Mouse (Mus musculus) forebrain, embryonic 12.5 days (tissue): Measurements from ENCODE around the gene Slc25a54. TPM values are rescaled to one million over a fixed set of nuclear protein-coding genes. Genes with fewer than 3 reads are reported as not detected.

Experiments used
- ATAC-seq: fragments of 200-750 bp; cut with Nextera tagmentation; 2 replicates; pipeline ENCODE4 v1.8.0; 2017; ENCODE audit warnings: moderate TSS enrichment; ENCODE audit not compliant: low FRiP score
- H3K27ac ChIP-seq: fragments of 300-500 bp; sonication (generic); 2 replicates; pipeline ENCODE4 v1.5.1; 2016; ENCODE audit warnings: mild to moderate bottlenecking
- H3K27me3 ChIP-seq: fragments of 300-500 bp; sonication (generic); 2 replicates; pipeline ENCODE4 v1.6.1; 2016; ENCODE audit warnings: mild to moderate bottlenecking
- H3K36me3 ChIP-seq: fragments of 300-500 bp; sonication (generic); replicated peaks from 2 replicates; pipeline ENCODE4 v1.6.1; 2016; ENCODE audit warnings: mild to moderate bottlenecking
- H3K4me1 ChIP-seq: fragments of 300-500 bp; sonication (generic); 2 replicates; pipeline ENCODE4 v1.6.1; 2016
- H3K4me2 ChIP-seq: fragments of 300-500 bp; sonication (generic); 2 replicates; pipeline ENCODE4 v1.6.1; 2016; ENCODE audit warnings: mild to moderate bottlenecking, moderate library complexity
- H3K4me3 ChIP-seq: fragments of 300-500 bp; sonication (generic); replicated peaks from 2 replicates; pipeline ENCODE4 v1.5.1; 2016; ENCODE audit warnings: mild to moderate bottlenecking
- H3K9ac ChIP-seq: fragments of 300-500 bp; sonication (generic); 2 replicates; pipeline ENCODE4 v1.6.1; 2016; ENCODE audit warnings: mild to moderate bottlenecking
- H3K9me3 ChIP-seq: fragments of 300-500 bp; sonication (generic); 2 replicates; pipeline ENCODE4 v1.6.1; 2016
- WGBS: fragments of 180-500 bp; shearing (Covaris S2); methylation state at CpG from one replicate; pipeline ENCODE4 v1.1.7; 2016; 5-methylcytosine and 5-hydroxymethylcytosine counted together
- polyA plus RNA-seq: library from polyadenylated mRNA; unstranded; fragments of >200 nt; fragmentation: Nextera tagmentation; extraction: Ambion mirVana; gene quantifications from 2 replicates; pipeline ENCODE4 v1.2.1, GENCODE M21; 2016

Slc25a54 gene
- polyA plus RNA-seq, 1 experiment from 2014 or later: 0.11 TPM

- Histone ChIP-seq H3K4me2 (no peak overlapping the region), H3K9ac (no peak overlapping the region), H3K27ac (no peak overlapping the region), H3K27me3 (0 out of 2 replicates have a peak, but pooled peaks cover 3% of the 10 kb centered on the region), H3K4me3 (no peak overlapping the region), H3K4me1 (no peaks in the 10 kb centered on the region), H3K36me3 (no peaks in the 10 kb centered on the region), H3K9me3 (no peaks in the 10 kb centered on the region)
- no peak for ATAC-seq
- WGBS: 78% methylated on average over 7 of the region's 7 CpGs
Measured at GRCm38 (mm10) chr3:109062391-109062790, 17.9 kb upstream of the Slc25a54 start.

DNA sequence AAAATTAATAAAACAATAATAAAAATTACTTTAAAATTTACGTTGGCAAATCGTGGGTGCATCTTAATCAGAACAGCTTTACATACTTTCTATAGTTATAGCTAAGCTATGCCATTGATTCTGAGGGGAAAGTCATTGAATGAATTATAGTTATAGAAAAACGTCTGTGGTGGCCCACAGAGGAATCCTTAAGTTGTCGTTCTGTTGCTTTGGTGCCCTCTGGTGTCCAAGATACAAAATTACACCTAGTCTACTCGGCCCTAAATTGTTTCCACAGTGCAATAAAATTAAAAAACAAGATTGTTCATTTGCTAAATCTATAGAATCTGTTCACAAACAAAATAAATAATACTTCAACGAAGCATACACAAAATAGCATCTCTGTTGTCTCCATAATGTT is 17.3 kb upstream of the Slc25a54 start:
- H3K4me1 ChIP-seq: no peaks in the 10 kb centered on the region
- H3K27me3 ChIP-seq: 0 out of 2 replicates have a peak, but pooled peaks cover 3% of the 10 kb centered on the region
- no peaks in the 10 kb centered on the region for H3K36me3 ChIP-seq
- no peak overlapping the region for H3K27ac ChIP-seq
- H3K9me3 ChIP-seq: no peaks in the 10 kb centered on the region
- 1% methylated on average over 6 of the region's 6 CpGs for WGBS
- ATAC-seq: no peak
- no peak overlapping the region for H3K4me3 ChIP-seq
- H3K4me2 ChIP-seq: no peak overlapping the region
- H3K9ac ChIP-seq: no peak overlapping the region

DNA sequence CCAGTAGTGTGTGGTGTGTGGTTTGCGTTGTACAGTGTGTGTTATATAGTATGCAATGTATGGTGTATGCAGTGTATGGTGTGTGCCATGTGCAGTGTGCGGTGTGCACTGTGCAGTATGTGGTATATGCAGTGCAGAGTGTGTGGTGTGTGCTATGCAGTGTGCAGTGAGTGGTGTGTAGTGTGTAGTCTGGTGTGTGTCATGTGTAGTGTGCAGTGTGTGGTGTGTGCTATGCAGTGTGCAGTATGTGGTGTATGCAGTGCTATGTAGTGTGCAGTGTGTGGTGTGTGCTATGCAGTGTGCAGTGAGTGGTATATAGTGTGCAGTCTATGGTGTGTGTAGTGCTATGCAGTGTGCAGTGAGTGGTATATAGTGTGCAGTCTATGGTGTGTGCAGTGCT is 4.1 kb downstream of the Slc25a54 start:
- 97% methylated on average over 2 of the region's 2 CpGs for WGBS
- H3K9ac ChIP-seq: no peak overlapping the region
- H3K9me3 ChIP-seq: no peaks in the 10 kb centered on the region
- H3K27ac ChIP-seq: no peak overlapping the region
- no peaks in the 10 kb centered on the region for H3K36me3 ChIP-seq
- 0 out of 2 replicates have a peak, but pooled peaks cover 3% of the 10 kb centered on the region for H3K27me3 ChIP-seq
- H3K4me3 ChIP-seq: no peak overlapping the region
- no peak overlapping the region for H3K4me2 ChIP-seq
- no peak for ATAC-seq
- 0 out of 2 replicates have a peak, but pooled peaks cover 2% of the 10 kb centered on the region for H3K4me1 ChIP-seq

DNA sequence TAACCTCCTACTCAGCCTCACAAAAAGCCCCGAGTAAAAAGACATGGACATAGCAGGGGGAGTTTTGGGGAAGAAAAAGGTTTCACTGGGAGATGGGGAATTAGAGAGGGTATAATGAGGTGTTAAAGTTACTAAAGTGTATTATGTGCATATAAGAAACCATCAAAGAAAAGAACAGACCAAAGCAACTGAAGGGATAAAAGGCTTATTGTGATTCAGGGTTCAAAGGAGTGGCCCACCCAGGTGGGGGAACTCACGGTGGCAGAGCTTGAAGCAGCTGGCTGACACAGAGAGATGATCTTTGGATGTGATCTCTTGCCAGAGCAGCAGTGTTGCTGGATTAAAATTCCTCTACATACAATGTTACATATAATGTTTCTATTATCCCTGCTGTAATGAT is 8.2 kb downstream of the Slc25a54 start:
- H3K4me1 ChIP-seq: 0 out of 2 replicates have a peak, but pooled peaks cover 2% of the 10 kb centered on the region
- H3K4me2 ChIP-seq: no peak overlapping the region
- WGBS: 8% methylated on average over 2 of the region's 2 CpGs

GRCm38 (mm10) chr3:109104702-109105101 is 24.4 kb downstream of the Slc25a54 start:
- Histone ChIP-seq H3K27ac (no peak overlapping the region), H3K9me3 (no peaks in the 10 kb centered on the region), H3K9ac (no peak overlapping the region), H3K4me2 (no peak overlapping the region), H3K4me1 (no peaks in the 10 kb centered on the region), H3K4me3 (no peak overlapping the region), H3K27me3 (no peaks in the 10 kb centered on the region), H3K36me3 (no peaks in the 10 kb centered on the region)
- 72% methylated on average over 8 of the region's 8 CpGs for WGBS
- ATAC-seq: no peak

More for the DNA sequence above, 8.2 kb downstream of the Slc25a54 start:
- ATAC-seq: no peak
- Histone ChIP-seq H3K4me3 (no peak overlapping the region), H3K9me3 (no peaks in the 10 kb centered on the region), H3K36me3 (no peaks in the 10 kb centered on the region), H3K27me3 (0 out of 2 replicates have a peak, but pooled peaks cover 3% of the 10 kb centered on the region), H3K27ac (no peak overlapping the region), H3K9ac (no peak overlapping the region)

GRCm38 (mm10) chr3:109117136-109117535 is 36.9 kb downstream of the Slc25a54 start:
- H3K27me3 ChIP-seq: peaks cover 4% of the 10 kb centered on the region; the same call in 1 of the 2 replicates
- H3K36me3 ChIP-seq: no peaks in the 10 kb centered on the region
- no peak overlapping the region for H3K4me2 ChIP-seq
- H3K9me3 ChIP-seq: no peaks in the 10 kb centered on the region
- no peak overlapping the region for H3K4me3 ChIP-seq
- no peak overlapping the region for H3K27ac ChIP-seq
- H3K4me1 ChIP-seq: no peaks in the 10 kb centered on the region
- ATAC-seq: no peak
- no peak overlapping the region for H3K9ac ChIP-seq

GRCm38 (mm10) chr3:109119562-109119961 is 39.3 kb downstream of the Slc25a54 start:
- H3K4me3 ChIP-seq: no peak overlapping the region
- WGBS: 92% methylated on average over 5 of the region's 5 CpGs
- peaks cover 12% of the 10 kb centered on the region for H3K4me1 ChIP-seq
- H3K9ac ChIP-seq: no peak overlapping the region
- no peak overlapping the region for H3K4me2 ChIP-seq
- no peaks in the 10 kb centered on the region for H3K36me3 ChIP-seq
- peaks cover 4% of the 10 kb centered on the region; the same call in 1 of the 2 replicates for H3K27me3 ChIP-seq
- no peak overlapping the region for H3K27ac ChIP-seq
- H3K9me3 ChIP-seq: no peaks in the 10 kb centered on the region
- no peak for ATAC-seq

DNA sequence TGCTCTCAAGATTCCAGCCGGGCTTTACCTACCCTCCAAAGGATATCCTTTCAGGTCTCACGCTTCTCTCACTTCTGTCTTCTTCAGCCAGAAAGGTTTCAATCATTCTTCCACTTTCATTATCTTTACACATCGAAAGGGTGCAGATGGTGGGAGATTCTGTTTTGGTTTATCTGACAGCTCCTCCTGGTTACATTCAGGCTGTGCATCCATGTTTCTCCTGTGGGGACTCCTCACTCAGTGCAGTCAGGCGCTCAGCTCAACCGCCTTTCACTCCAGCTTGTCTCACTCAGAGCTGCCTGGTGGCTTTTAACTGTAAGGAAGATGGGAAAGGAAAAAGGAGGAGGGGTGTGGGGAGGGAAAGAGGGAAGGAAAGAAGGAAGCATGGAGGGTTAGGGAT is 39.7 kb downstream of the Slc25a54 start:
- Histone ChIP-seq H3K36me3 (no peaks in the 10 kb centered on the region), H3K4me2 (no peak overlapping the region), H3K9me3 (no peaks in the 10 kb centered on the region), H3K4me1 (peaks cover 12% of the 10 kb centered on the region), H3K27ac (no peak overlapping the region), H3K27me3 (peaks cover 4% of the 10 kb centered on the region; the same call in 1 of the 2 replicates), H3K9ac (no peak overlapping the region), H3K4me3 (no peak overlapping the region)
- WGBS: 87% methylated on average over 5 of the region's 5 CpGs
- no peak for ATAC-seq

GRCm38 (mm10) chr3:109122641-109123530 is 42.6 kb downstream of the Slc25a54 start, which contains the start of gene Slc25a24:
Slc25a24 (plus strand) TSS chr3:109123149.
- Histone ChIP-seq H3K36me3 (no peaks in the 10 kb centered on the region), H3K27ac (peak within 1 kb of the TSS; percentile 63), H3K4me1 (peaks cover 12% of the 10 kb centered on the region), H3K4me3 (peak within 1 kb of the TSS; percentile 77), H3K9me3 (no peaks in the 10 kb centered on the region), H3K9ac (peak within 1 kb of the TSS; percentile 89), H3K27me3 (peaks cover 4% of the 10 kb centered on the region; the same call in 1 of the 2 replicates), H3K4me2 (peak within 1 kb of the TSS; percentile 77)
- peak; percentile 90 for ATAC-seq
- WGBS: 2% methylated on average over 34 of the region's 49 CpGs

- 12% methylated on average over 8 of the region's 8 CpGs for WGBS
- Histone ChIP-seq H3K27ac (peak overlapping the region; percentile 63; the same call in 1 of the 2 replicates), H3K4me2 (peak overlapping the region; percentile 77), H3K27me3 (peaks cover 4% of the 10 kb centered on the region; the same call in 1 of the 2 replicates), H3K36me3 (no peaks in the 10 kb centered on the region), H3K4me1 (peaks cover 12% of the 10 kb centered on the region), H3K9ac (peak overlapping the region; percentile 89), H3K9me3 (no peaks in the 10 kb centered on the region), H3K4me3 (peak overlapping the region; percentile 77)
- 0 out of 2 replicates have a peak, but pooled peaks have one; percentile 4 for ATAC-seq
Measured at GRCm38 (mm10) chr3:109123531-109123981, 43.3 kb downstream of the Slc25a54 start.

GRCm38 (mm10) chr3:109124091-109124490 is 43.8 kb downstream of the Slc25a54 start:
- peaks cover 12% of the 10 kb centered on the region for H3K4me1 ChIP-seq
- no peaks in the 10 kb centered on the region for H3K36me3 ChIP-seq
- H3K4me3 ChIP-seq: peak overlapping the region; percentile 77
- no peak overlapping the region for H3K27ac ChIP-seq
- peak overlapping the region; percentile 77 for H3K4me2 ChIP-seq
- ATAC-seq: no peak
- no peaks in the 10 kb centered on the region for H3K9me3 ChIP-seq
- H3K27me3 ChIP-seq: peaks cover 4% of the 10 kb centered on the region; the same call in 1 of the 2 replicates
- H3K9ac ChIP-seq: no peak overlapping the region
- 62% methylated on average over 4 of the region's 4 CpGs for WGBS

GRCm38 (mm10) chr3:109125531-109125930 is 45.3 kb downstream of the Slc25a54 start:
- no peaks in the 10 kb centered on the region for H3K36me3 ChIP-seq
- WGBS: 88% methylated on average over 6 of the region's 6 CpGs
- no peaks in the 10 kb centered on the region for H3K9me3 ChIP-seq
- no peak for ATAC-seq
- no peak overlapping the region for H3K9ac ChIP-seq
- peaks cover 12% of the 10 kb centered on the region for H3K4me1 ChIP-seq
- no peak overlapping the region for H3K4me2 ChIP-seq
- H3K27ac ChIP-seq: no peak overlapping the region
- H3K4me3 ChIP-seq: no peak overlapping the region
- H3K27me3 ChIP-seq: peaks cover 4% of the 10 kb centered on the region; the same call in 1 of the 2 replicates
